Mouse (Mus musculus) embryo, embryonic 9.5 days (tissue): Measurements from ENCODE around the gene S100a8.

Experiments used
- DNase-seq: peaks from one replicate; pipeline ENCODE4 v3.0.0-alpha.2; 2017; ENCODE audit errors: extremely low spot score

Gene S100a8

DNA sequence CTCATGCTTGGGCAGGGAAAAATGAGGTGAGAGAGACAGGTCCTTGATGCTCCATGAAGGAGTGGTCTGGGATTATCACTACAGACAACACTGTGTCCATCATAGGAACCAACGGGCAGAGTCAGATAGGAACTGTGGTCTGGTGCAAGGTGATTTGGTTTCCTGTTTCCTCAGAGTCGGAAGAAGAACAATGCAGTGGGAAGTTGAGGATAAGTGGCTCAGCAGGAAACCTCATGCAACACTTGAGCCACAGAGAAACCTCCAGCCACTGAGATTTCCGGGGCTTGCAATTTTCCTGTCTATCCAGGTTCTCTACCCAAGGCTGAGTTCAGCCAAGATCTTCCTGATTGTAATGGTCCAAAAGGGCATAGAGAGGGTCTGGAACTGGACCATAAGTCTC lies 9.9 kb downstream of the S100a8 start:
- no peak for DNase-seq

DNA sequence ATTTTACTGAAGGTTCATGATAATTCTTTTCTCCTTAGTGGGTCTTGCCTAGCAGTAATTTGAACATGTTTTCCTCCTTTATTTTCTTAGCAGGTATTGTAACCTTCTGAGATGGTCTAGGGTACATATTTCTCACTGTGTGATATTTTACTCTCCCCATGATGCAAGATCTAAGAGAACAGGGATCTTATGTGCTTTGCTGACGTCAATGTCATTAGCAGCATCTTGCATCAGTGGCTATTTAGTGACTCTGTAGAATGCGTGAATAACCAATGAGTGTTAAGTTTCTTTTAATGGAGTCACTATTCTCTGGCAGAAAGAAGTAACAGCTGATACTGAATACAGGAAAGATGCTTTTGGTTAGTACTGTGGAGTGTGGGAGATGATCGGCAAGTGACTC lies 15.2 kb downstream of the S100a8 start:
- no peak for DNase-seq

DNA sequence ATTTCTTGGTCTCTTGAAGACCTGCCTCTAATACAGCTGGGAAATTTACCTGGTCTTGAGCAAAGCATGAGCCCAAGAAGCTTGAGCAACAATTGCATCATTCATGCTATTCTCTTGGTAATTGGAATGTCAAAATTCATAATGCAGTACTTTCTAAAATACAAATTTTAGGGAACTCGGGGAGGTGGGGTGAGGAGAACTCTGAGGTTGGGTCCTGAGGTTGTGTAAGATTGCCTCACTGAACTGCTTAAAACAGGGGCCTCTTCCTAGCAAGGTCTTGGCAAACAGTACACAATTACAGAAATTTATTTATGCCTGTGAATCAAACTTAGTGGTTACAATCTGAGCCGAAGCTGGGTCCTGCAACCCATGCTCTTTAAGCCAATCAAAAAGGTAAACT lies 18.1 kb downstream of the S100a8 start:
- DNase-seq = no peak

DNA sequence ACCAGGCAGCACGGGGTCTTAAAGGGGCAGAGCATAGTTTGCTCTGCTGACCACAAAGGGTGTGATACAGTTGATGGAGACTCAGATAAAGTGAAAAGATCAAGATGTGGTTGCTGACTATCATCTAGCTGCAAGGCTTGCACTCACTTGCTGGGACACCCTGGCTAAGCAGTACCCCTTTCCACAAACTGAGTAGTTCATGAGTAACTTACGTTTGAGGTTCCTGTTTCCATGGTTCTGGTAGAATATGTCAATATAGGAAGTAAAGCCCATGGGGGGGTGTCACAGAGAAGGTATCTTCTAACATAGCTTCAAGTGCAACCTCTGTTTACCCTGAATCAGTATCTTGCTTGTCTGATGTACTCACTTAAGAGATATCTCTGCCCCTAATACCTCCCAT lies 24.7 kb downstream of the S100a8 start:
- no peak for DNase-seq

DNA sequence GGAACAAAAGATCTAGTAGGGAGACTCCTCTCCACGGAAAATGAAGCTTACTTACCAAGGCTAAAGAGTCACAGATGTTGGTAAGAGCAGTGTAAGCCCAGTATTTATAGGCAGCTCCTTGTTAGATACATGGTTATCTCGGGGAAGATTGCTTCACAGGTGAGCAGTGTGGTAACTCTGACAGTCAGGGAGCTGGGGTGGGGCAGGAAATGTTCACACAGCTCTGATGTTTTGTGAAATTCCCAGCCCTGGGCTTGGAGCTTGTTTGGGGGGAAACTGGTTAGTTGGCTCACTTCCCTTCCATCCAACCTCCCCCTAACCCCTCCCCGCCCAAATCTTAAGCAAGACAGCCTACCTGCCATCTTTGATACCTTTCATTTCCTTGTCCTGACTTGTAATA lies 26.8 kb downstream of the S100a8 start, which contains the start of gene S100a9:
Gene S100a9 (minus strand): TSS at position 109 of the 400 bp plus-strand sequence.
- DNase-seq = no peak

DNA sequence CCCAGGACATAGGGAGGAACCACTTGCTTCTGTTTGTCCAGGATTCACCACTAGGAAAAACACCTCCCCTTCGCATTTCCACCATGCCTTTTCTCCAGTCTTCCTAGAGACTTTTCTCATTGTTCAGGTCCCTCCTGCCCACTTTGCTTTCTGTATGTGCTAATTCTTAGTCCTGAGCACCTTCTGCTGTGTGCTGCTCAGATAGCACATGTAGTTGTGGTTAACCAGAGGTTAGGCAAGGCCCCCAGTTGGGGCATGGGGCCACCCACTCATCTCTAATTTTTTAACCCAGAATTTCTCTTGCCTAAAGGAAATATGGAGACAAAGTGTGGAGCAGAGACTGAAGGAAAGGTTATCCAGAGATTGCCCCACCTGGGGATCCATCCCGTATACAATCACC lies 33.5 kb downstream of the S100a8 start:
- no peak for DNase-seq

DNA sequence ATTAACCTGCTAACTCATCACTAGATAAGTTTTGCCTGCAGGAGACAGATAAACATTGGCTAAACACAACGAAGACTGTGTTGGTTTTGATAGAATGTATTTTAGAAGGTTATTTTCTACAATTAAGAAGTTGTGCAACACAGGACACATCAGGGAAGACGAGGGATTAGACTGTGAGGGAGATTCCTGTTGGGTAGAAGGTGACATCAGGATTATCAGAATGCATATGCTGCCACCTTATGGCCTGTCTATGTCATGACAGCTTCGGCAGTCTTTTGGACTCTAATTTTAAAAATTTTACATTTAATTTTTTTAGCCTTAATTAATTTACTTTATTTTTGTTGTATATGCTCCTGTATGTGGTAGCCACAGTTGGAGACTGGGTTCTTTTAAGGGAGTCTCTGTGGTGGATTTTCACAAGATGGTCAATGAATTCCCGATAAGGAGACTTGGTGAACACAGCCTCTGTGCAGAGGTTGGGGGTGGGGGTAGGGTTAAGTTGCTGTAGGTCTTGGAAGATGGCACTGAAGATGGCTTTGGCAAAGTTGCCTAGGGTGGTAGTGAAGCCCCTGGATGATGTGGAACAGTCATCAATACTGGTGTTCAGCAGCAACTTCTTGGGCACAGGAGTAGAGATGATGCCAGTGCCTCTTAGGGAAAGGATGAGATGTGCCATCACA lies 39.9 kb downstream of the S100a8 start:
- DNase-seq = peak; percentile 27

DNA sequence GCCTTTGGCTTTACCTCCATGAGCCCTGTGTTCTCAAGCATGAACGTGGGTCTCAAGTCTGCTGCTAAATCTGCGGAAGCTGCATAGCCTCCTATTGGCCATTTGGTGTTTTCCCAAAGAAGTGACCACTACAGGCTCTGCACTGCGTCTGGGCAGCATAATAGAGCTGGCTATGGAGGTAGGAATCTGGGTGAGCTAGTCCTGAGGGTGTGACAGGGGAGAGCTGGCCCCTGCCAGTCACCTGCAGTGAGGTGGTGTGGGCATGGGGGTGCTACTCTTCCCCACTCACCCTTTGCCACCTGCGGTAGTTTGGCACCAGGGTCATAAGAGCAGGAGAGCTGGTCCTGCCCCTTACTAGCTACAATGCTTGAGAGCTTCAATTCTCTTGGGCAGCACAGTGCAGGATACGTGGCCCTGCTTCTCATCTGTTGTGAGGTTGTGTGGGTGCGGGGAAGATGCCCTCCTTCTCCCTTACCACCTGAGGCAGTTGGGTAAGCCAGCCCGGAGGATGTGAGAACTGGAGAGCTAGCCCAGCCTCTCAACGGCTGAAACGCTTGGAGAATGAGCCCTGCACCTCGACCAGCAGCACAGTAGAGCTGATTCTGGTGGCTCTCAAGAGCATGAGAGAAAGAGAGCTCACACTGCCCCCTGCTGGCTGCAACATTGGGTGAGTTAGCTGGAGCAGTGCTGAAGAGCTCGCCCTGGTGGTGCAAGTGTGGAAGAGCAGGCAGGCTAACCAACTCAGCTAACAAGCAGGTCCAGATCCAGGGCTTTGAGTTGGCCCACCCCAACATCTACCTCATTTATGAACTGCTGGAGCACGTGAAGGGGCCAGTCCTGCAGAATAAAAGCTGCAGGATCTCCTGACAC lies 41.0 kb downstream of the S100a8 start:
- DNase-seq = peak; percentile 74
